Mouse (Mus musculus) kidney, postnatal 14 days (tissue): ENCODE measurements around the gene Hsd17b1.
A peak's percentile ranks its signal among the peaks of the same experiment; 100 is the strongest.
"Not testable (repeated sequence)": the region's sequence is repeated elsewhere in the genome, so short reads cannot be mapped to it uniquely, and the experiment has no call there.

Experiments
- DNase-seq: peaks from one replicate; pipeline ENCODE4 v3.0.0; 2022; ENCODE audit warnings: mixed read lengths

The Hsd17b1 gene

GRCm38 (mm10) chr11:101086756-101087681 is 8.8 kb downstream of the Hsd17b1 start, which contains the start of gene Mlx:
Gene Mlx (plus strand): TSS chr11:101087277.
- peak; percentile 95 for DNase-seq

- peak; percentile 39 for DNase-seq
Measured at GRCm38 (mm10) chr11:101087682-101088055, 9.5 kb downstream of the Hsd17b1 start.

GRCm38 (mm10) chr11:101089931-101090330 is 11.7 kb downstream of the Hsd17b1 start:
- DNase-seq = no peak

GRCm38 (mm10) chr11:101094930-101095313 is 16.7 kb downstream of the Hsd17b1 start:
- no peak for DNase-seq

GRCm38 (mm10) chr11:101095314-101096024 is 17.3 kb downstream of the Hsd17b1 start, which contains the start of gene Psmc3ip:
Gene Psmc3ip (minus strand): TSS chr11:101095436.
- DNase-seq = peak; percentile 98

DNA sequence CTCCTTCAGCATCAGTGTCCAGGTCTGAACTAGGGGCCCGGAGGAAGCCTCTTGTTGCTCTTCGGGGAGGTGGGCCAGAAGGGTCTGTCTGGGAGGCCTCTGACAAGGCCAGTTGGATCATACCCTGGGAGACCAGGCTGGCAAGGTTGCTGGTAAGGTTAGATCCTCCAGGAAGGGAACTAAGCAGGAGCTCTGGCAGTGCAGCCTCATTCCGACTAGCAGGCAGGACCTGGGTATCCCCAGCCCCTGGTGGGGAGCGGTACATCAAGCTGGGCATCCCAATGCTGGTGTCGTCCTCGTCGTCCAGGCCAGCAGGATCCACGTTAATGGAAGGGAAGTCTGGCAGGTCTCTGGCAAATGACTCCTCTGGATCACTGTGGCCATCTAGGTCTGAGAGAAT is 20.0 kb downstream of the Hsd17b1 start:
- DNase-seq = no peak

GRCm38 (mm10) chr11:101103011-101103410 is 24.8 kb downstream of the Hsd17b1 start:
- DNase-seq = no peak

- DNase-seq = no peak
Measured at GRCm38 (mm10) chr11:101109351-101109750, 31.1 kb downstream of the Hsd17b1 start.

DNA sequence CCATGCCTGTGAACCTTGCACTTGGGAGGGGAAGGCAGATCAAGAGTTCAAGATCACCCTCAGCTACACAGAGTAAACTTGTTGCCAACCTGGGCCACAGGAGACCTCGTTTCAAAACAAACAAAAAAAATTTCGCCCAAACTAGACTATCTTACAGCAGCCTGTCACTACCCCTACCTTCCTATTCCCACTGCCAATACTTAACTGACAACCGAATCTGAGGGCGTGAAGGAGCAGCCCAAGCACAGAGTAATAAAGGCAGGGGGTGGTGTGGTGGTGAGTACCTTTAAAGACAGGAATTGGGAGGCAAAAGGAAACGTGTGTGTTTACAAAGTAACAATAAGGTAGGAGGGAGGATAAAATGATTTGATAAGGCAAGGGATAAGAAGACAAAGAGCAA is 32.5 kb downstream of the Hsd17b1 start:
- no peak for DNase-seq

GRCm38 (mm10) chr11:101111178-101111577 is 33.0 kb downstream of the Hsd17b1 start:
- DNase-seq = no peak

DNA sequence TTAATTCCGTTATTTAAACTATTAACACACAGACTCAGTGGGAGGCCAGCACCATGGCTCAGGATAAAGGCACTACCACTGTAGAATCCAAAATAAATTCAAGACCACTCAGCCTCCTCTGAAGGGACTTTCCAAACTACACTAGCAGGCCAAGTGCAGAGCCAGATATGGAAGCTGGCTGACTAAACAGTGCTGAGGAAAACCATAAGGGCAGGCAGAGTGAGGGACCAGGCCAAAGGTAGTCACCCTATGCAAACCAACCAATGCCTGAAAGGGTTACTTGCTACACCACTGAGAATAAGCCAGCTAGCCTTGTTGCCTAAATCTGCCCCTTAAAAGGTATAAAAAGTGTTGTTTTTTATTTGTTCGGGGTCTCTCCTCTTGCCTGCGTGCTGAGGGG is 34.0 kb downstream of the Hsd17b1 start:
- no peak for DNase-seq

DNA sequence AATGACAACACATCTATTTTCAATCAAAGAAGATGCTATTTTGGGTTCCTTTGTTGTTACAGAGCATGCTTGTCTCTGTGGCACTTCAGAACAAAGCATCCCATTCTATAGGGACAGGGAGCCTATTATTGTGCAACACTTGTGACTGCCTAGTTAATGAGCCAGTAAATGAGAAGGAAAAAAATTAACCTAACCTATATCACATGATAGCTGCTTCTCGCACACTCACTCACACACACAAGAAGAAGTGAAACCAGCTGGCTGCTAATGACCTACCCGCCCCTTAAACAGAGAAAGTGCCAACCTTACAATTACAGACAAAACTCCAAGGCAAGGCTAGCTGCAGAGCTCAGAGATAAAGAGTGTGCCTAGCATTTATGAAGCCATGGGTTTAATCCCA is 37.4 kb downstream of the Hsd17b1 start:
- no peak for DNase-seq

DNA sequence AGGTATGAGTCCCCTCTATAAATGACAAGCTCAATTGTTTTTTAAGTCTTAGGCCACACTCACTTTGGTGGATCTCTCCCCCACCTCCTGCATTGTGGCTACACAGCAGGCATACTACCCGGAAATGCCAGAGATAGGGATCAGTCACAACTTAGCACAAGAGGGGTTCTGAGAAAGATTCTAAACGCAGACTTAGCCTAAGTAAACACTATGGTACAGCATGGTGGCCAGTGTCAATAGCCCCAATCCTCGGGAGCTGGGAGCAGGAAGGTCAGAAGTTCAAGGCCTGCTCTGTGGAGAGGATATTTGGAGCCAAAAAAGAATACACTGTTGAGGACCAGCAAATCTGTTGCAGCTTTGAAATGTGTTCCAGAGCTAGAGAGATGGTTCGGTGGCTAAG is 39.9 kb downstream of the Hsd17b1 start:
- no peak for DNase-seq

- peak; percentile 17 for DNase-seq
Measured at GRCm38 (mm10) chr11:101119131-101119760, 41.0 kb downstream of the Hsd17b1 start.

DNA sequence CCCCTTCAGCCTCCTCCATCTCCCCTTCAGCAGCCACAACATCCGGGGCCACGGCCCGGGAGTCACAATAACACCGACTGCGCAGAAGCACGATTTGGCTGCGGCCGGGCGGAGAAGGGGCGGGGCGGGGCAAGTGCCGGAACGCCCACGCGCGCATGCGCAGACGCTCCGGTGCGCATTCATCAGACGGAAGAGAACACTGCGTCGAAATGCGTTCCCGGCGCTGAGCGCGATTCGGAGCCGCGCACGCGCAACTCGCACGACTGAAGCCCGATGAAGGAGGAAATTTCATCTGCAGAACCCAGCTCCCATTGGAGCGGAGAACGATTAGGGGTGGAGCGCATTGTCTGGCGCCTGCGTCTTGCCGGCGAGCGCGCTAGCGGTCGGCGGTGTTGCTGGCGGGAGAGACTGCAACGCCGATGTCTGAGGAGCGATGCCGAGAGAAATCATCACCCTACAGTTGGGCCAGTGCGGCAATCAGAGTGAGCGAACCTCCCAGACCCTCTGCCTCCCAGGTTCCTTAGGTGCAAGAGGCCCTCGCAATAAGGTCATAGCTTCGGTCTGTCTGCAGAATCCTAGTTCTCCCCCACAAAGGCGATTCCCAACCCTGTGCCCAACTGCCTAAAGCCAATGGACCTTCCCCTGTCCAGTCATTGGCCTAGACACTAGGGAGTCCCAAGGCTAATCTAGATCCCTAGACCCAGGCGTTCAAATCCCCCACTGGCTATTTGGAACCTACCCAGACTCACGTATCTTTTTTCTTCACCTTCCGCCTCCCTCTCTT is 41.7 kb downstream of the Hsd17b1 start, which contains the start of the genes Retreg3 and Tubg1:
TSS of gene Retreg3 (minus strand) at position 133 of the 784 bp plus-strand sequence.
TSS of gene Tubg1 (plus strand) at position 178 of the 784 bp plus-strand sequence.
- DNase-seq = peak; percentile 100

- DNase-seq = no peak
Measured at GRCm38 (mm10) chr11:101120545-101121188, 42.5 kb downstream of the Hsd17b1 start.

- not testable (repeated sequence) for DNase-seq
Measured at GRCm38 (mm10) chr11:101124494-101124893, 46.3 kb downstream of the Hsd17b1 start.

DNA sequence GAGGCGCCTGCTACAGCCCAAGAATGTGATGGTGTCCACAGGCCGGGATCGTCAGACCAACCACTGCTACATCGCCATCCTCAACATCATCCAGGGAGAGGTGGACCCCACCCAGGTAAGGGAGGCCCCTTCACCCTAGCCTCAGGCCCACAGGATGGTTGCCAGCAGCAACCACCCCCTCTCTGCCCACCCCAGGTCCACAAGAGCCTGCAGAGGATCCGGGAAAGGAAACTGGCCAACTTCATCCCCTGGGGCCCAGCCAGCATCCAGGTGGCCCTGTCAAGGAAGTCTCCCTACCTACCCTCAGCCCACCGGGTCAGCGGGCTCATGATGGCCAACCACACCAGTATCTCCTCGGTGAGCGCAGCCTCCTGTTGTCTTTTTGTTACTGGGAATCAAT is 46.8 kb downstream of the Hsd17b1 start:
- not testable (repeated sequence) for DNase-seq

DNA sequence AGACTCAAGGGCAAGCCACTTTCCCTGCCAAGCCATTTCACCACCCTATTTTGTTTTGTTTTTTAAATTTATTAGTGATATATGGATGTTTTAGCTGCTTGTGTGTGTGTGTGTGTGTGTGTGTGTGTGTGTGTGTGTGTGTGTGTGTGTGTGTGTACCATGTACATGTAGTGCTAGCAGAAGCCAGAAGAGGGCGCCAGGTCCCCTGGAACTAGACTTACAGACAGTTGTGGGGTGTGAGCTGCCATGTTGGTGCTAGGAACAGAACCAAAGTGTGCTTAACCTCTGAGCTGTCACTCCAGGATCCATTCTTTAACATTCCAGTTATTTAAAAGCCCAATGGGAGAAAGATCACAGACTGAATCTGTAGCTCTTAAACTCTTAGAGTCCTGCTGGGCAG is 48.9 kb downstream of the Hsd17b1 start:
- DNase-seq = no peak

DNA sequence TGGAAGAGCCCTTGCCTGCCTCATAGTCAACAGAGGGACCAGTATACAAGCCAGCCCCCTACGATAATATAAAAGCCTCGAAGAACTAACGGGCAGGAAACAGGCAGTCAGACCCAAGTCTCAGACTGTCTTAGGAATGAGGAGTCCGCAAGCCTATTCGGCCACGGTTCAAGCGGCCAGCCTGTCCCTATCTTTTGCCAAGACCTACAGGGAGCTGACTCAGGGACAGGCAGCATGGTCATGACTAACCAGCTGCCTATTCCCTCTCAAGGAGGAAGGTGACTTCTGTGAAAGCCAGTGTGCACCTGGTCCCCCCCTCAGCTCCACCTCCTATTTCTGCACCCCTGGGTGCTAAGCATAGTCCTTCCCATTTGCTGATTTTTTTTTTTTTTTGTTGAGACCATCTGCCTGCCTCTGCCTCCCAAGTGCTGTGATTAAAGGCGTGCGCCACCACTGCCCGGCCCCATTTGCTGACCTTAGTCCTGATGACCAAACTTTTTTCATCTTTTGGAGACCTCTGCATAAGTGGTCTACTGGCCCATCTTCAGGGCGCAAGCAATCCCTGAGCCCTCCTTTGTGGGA is 50.9 kb downstream of the Hsd17b1 start:
- DNase-seq = no peak
